Mouse (Mus musculus) myocyte (in vitro differentiated cells): ENCODE results near the gene Slc11a2. TPM values are rescaled to one million over a fixed set of nuclear protein-coding genes. Genes with fewer than 3 reads are reported as not detected.

Source experiments
- H3K27me3 ChIP-seq: one replicate; pipeline ENCODE4 v1.6.1; 2011; ENCODE audit not compliant: control insufficient read depth, insufficient read depth, insufficient read length
- H3K36me3 ChIP-seq: one replicate; pipeline ENCODE4 v1.6.1; 2011; ENCODE audit not compliant: control insufficient read depth, insufficient read depth
- H3K4me2 ChIP-seq: one replicate; pipeline ENCODE4 v1.6.1; 2011; ENCODE audit warnings: low read depth, control low read depth
- H3K4me3 ChIP-seq: one replicate; pipeline ENCODE4 v1.5.1; 2011; ENCODE audit warnings: mild to moderate bottlenecking, control low read depth, moderate library complexity
- H3K79me2 ChIP-seq: one replicate; pipeline ENCODE4 v1.6.1; 2011; ENCODE audit not compliant: control insufficient read depth, insufficient read depth
- H3ac ChIP-seq: one replicate; pipeline ENCODE4 v1.6.1; 2011; ENCODE audit not compliant: control insufficient read depth, insufficient read length
- CEBPB ChIP-seq: IDR thresholded peaks from 2 replicates; pipeline ENCODE4 v1.6.1; 2011; ENCODE audit warnings: mild to moderate bottlenecking, moderate library complexity; ENCODE audit not compliant: poor library complexity, insufficient read depth, severe bottlenecking
- E2F4 ChIP-seq: IDR thresholded peaks from one replicate; pipeline ENCODE4 v1.6.1; 2011; ENCODE audit warnings: mild to moderate bottlenecking, control low read depth, moderate library complexity; ENCODE audit not compliant: insufficient read depth
- MAX ChIP-seq: IDR thresholded peaks from one replicate; pipeline ENCODE4 v1.6.1; 2011; ENCODE audit warnings: low read depth, mild to moderate bottlenecking, control low read depth
- MYOD1 ChIP-seq, 3 experiments: IDR thresholded peaks; one replicate each; pipeline ENCODE4 v1.6.1; 2011; ENCODE audit warnings: control low read depth in 2 of 3, low read depth in 2 of 3, mild to moderate bottlenecking in 2 of 3, moderate library complexity in 1 of 3; ENCODE audit not compliant: insufficient read length in 2 of 3, control insufficient read depth in 1 of 3
- MYOG ChIP-seq, 3 experiments: IDR thresholded peaks; one replicate each; pipeline ENCODE4 v1.6.1; 2011; ENCODE audit warnings: control low read depth in 2 of 3, low read depth in 2 of 3, mild to moderate bottlenecking in 2 of 3; ENCODE audit not compliant: insufficient read length in 2 of 3, control insufficient read depth in 1 of 3, insufficient read depth in 1 of 3
- POLR2A ChIP-seq: IDR thresholded peaks from one replicate; pipeline ENCODE4 v1.6.1; 2011; ENCODE audit warnings: low read depth, mild to moderate bottlenecking, control low read depth, moderate library complexity; ENCODE audit not compliant: insufficient read length
- POLR2AphosphoS2 ChIP-seq: IDR thresholded peaks from one replicate; pipeline ENCODE4 v1.6.1; 2011; ENCODE audit warnings: low read depth, control low read depth; ENCODE audit not compliant: insufficient read length
- REST ChIP-seq: IDR thresholded peaks from one replicate; pipeline ENCODE4 v1.6.1; 2011; ENCODE audit warnings: mild to moderate bottlenecking, control low read depth, moderate library complexity; ENCODE audit not compliant: insufficient read depth, insufficient read length
- SRF ChIP-seq: IDR thresholded peaks from one replicate; pipeline ENCODE4 v1.6.1; 2011; ENCODE audit warnings: low read depth; ENCODE audit not compliant: control insufficient read depth, insufficient read length
- TCF12 ChIP-seq: IDR thresholded peaks from one replicate; pipeline ENCODE4 v1.6.1; 2011; ENCODE audit warnings: mild to moderate bottlenecking, control low read depth; ENCODE audit not compliant: poor library complexity, insufficient read depth, severe bottlenecking
- TCF3 ChIP-seq: IDR thresholded peaks from one replicate; pipeline ENCODE4 v1.6.1; 2011; ENCODE audit warnings: low read depth, control low read depth; ENCODE audit not compliant: insufficient read length
- USF1 ChIP-seq: IDR thresholded peaks from one replicate; pipeline ENCODE4 v1.6.1; 2011; ENCODE audit warnings: low read depth, mild to moderate bottlenecking, control low read depth, moderate library complexity
- polyA plus RNA-seq: library from polyadenylated mRNA; unstranded; fragments of >200 nt; fragmentation: generic; extraction: Trizol; gene quantifications from one replicate; pipeline ENCODE4 v1.2.1, GENCODE M21; 2012; ENCODE audit warnings: missing spikeins

Gene Slc11a2
- polyA plus RNA-seq, 1 experiment, result 48.2 TPM

DNA sequence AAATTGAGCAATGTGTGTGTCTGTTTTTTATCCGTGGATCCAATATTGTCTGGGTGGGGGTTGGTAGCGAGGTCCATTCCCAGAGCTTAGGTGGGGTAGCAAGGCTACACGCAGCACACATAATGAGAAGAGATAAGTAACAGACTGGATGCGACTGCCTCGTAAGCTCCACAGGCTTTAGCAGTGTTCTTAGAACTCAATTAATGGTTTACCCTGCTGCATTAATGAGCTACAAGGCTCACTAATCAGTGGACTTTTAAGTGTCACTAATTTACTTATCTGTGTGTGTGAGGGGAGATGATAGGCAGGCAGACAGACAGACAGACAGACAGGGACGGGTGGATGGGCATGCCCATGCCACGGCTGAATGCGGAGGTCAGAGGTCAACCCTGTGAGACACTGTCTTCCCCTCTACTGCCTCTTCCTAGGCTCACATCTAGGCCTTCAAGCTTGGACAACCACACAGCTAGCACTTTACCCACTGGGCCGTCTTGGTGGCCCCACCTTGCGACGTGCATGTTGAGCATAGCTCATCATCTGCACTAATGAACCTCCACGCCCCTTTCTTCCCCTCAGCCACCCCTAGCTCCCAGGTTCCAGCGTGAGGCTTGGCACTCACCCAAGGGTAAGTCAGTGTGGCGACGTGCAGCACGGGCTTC, 24.2 kb downstream of the Slc11a2 start:
- H3ac ChIP-seq, result no peak overlapping the region
- no peaks in the 10 kb centered on the region for H3K27me3 ChIP-seq
- H3K36me3 ChIP-seq, result peaks cover 79% of the 10 kb centered on the region
- no peak overlapping the region for H3K4me3 ChIP-seq
- H3K79me2 ChIP-seq, result no peaks in the 10 kb centered on the region
- H3K4me2 ChIP-seq, result no peak overlapping the region
- TF ChIP-seq USF1 (no peak), CEBPB (no peak), MYOG (IDR thresholded peaks at IDR 0.05; ENCODE audit: control insufficient read depth in 1 of 3, insufficient read depth in 1 of 3, insufficient read length in 2 of 3, low read depth in 2 of 3) (no peak), MYOD1 (IDR thresholded peaks at IDR 0.05; ENCODE audit: control insufficient read depth in 1 of 3, insufficient read length in 2 of 3, low read depth in 2 of 3) (no peak), REST (no peak), TCF3 (no peak), POLR2AphosphoS2 (no peak), POLR2A (no peak), MAX (no peak), E2F4 (no peak), TCF12 (no peak), SRF (no peak)

DNA sequence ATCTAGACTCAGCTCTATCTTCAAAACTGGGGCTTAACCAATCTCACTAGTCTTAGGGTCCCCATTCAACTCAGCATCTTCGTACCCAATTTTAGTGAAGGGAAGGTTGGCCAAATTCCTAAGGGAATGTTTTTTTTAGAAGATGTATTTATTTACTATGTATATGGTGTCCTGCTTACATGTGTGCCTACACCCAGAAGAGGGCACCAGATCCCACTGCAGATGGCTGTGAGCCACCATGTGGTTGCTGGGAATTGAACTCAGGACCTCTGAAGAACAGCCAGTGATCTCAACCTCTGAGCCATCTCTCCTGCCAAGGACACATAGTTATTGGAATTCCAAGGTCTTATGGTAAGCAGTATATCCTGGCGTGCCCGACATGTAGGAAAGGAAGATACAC, 29.3 kb downstream of the Slc11a2 start:
- Histone ChIP-seq H3K36me3 (peaks cover 65% of the 10 kb centered on the region), H3ac (no peak overlapping the region), H3K4me3 (no peak overlapping the region), H3K4me2 (no peak overlapping the region), H3K79me2 (no peaks in the 10 kb centered on the region), H3K27me3 (no peaks in the 10 kb centered on the region)
- no peak for TF ChIP-seq MAX
- TF ChIP-seq POLR2A, result no peak
- TF ChIP-seq MYOD1 (IDR thresholded peaks at IDR 0.05; ENCODE audit: control insufficient read depth in 1 of 3, insufficient read length in 2 of 3, low read depth in 2 of 3), result no peak
- TF ChIP-seq USF1, result no peak
- TF ChIP-seq CEBPB, result no peak
- TF ChIP-seq TCF3, result no peak
- no peak for TF ChIP-seq TCF12
- TF ChIP-seq E2F4, result no peak
- TF ChIP-seq SRF, result no peak
- TF ChIP-seq REST, result no peak
- TF ChIP-seq MYOG (IDR thresholded peaks at IDR 0.05; ENCODE audit: control insufficient read depth in 1 of 3, insufficient read depth in 1 of 3, insufficient read length in 2 of 3, low read depth in 2 of 3), result no peak
- TF ChIP-seq POLR2AphosphoS2, result no peak

DNA sequence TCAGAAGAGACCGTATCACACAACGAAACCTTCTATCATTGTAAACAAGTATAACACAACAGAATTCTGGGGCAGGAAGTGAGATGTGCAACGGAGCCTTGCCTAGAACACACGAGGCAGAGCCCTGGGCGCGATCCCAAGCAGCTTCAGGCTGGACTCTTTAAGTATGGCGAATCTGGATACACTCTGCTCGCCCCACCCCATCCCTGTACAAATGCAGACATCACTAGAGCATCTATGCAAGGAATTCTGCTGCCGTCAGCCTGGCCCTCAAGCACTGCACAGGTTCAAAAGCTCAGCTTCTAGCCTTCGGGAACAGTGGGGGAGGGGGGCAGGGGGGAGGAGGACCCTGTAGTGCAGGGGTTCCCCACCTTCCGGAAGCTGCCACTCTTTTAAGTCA, 31.9 kb downstream of the Slc11a2 start:
- no peak overlapping the region for H3K4me3 ChIP-seq
- H3K79me2 ChIP-seq, result no peaks in the 10 kb centered on the region
- H3ac ChIP-seq, result no peak overlapping the region
- H3K36me3 ChIP-seq, result peaks cover 45% of the 10 kb centered on the region
- H3K27me3 ChIP-seq, result no peaks in the 10 kb centered on the region
- no peak overlapping the region for H3K4me2 ChIP-seq
- TF ChIP-seq MYOG (IDR thresholded peaks at IDR 0.05; ENCODE audit: control insufficient read depth in 1 of 3, insufficient read depth in 1 of 3, insufficient read length in 2 of 3, low read depth in 2 of 3) (no peak), REST (no peak), POLR2AphosphoS2 (no peak), MYOD1 (IDR thresholded peaks at IDR 0.05; ENCODE audit: control insufficient read depth in 1 of 3, insufficient read length in 2 of 3, low read depth in 2 of 3) (no peak), MAX (no peak), E2F4 (no peak), TCF3 (no peak), CEBPB (no peak), POLR2A (no peak), SRF (no peak), USF1 (no peak), TCF12 (no peak)

DNA sequence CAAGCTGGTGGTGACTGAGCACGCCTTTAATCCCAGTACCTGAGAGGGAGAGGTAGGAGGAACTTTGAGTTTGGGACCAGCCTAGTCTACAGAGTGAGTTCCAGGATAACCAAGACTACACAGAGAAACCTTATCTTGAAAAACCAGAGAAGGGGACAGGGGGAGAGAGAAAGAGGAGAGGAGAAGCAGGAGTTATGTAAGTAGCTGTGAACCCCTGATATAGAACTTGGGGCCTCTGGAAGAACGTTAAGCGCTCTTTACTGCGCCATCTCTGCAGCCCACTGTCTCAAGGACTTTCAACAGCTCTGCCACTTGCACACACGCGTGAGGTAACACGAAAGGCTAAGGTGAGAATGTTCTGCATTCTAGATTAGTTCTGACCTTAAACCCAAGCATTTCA, 33.3 kb downstream of the Slc11a2 start:
- H3K4me2 ChIP-seq, result no peak overlapping the region
- TF ChIP-seq TCF3 (no peak), SRF (no peak), CEBPB (no peak), REST (no peak), TCF12 (no peak), POLR2AphosphoS2 (peak; percentile 22), MYOD1 (IDR thresholded peaks at IDR 0.05; ENCODE audit: control insufficient read depth in 1 of 3, insufficient read length in 2 of 3, low read depth in 2 of 3) (no peak)
- H3K4me3 ChIP-seq, result no peak overlapping the region

DNA sequence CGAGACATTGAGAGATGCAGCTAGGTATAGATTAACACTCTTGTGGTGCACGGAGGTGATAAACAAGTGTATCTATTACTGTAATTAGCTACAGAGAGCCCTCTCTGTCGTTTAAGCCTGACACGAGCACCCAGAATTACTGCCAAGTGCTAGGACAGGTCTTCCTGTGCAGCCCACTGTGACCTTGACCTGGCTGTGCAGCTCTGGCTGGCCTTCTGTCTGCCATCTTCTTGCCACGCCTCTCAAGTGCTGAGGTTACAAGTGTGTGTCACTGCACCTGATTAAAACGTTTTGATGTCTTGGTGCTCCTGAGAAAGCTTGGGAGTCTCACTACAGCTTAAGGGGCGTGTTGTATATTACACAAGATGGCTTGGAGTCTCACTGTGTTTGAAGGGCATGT, 33.8 kb downstream of the Slc11a2 start:
- Histone ChIP-seq H3ac (no peak overlapping the region), H3K36me3 (peaks cover 26% of the 10 kb centered on the region), H3K79me2 (no peaks in the 10 kb centered on the region), H3K27me3 (no peaks in the 10 kb centered on the region), H3K4me2 (no peak overlapping the region), H3K4me3 (no peak overlapping the region)
- no peak for TF ChIP-seq POLR2A
- no peak for TF ChIP-seq MYOD1 (IDR thresholded peaks at IDR 0.05; ENCODE audit: control insufficient read depth in 1 of 3, insufficient read length in 2 of 3, low read depth in 2 of 3)
- TF ChIP-seq SRF, result no peak
- peak; percentile 62 for TF ChIP-seq POLR2AphosphoS2
- no peak for TF ChIP-seq CEBPB

More for the DNA sequence above, 33.3 kb downstream of the Slc11a2 start:
- H3ac ChIP-seq, result no peak overlapping the region
- H3K79me2 ChIP-seq, result no peaks in the 10 kb centered on the region
- peaks cover 31% of the 10 kb centered on the region for H3K36me3 ChIP-seq
- H3K27me3 ChIP-seq, result no peaks in the 10 kb centered on the region
